Mouse (Mus musculus) neutrophil, adult 65 days (primary cell): ENCODE results near the gene Mterf1b. TPM values are rescaled to one million over a fixed set of nuclear protein-coding genes. Genes with fewer than 3 reads are reported as not detected.

Experiments used
- total RNA-seq: library from RNA; stranded (reverse); gene quantifications from 2 replicates; pipeline ENCODE4 v1.2.4, GENCODE M21; 2023

Gene Mterf1b
- 2.3 and 4.1 TPM in 2 replicates for total RNA-seq

GRCm38 (mm10) chr5:4191671-4192480 lies at the start of gene Mterf1b:
Mterf1b (plus strand) TSS chr5:4192367.

Other genes with a start within 250 kb of the Mterf1b start
- gene Cyp51, start 87.6 kb upstream of the Mterf1b start, total RNA-seq: 7.6 and 8.0 TPM in 2 replicates